Mouse (Mus musculus) cerebellum, postnatal 36 days (tissue): ENCODE measurements around the gene Sh3bp4.

ENCODE experiments used
- DNase-seq, 2 experiments: peaks; one replicate each; pipeline ENCODE4 v3.0.0; 2021 to 2022; ENCODE audit warnings: mixed read lengths in 2 of 2

Sh3bp4 gene

GRCm38 (mm10) chr1:89130429-89130828 lies 60.2 kb downstream of the Sh3bp4 start:
- DNase-seq = no peak

- DNase-seq = no peak
These were observed 60.9 kb downstream of the Sh3bp4 start for GRCm38 (mm10) chr1:89131018-89131540.

- DNase-seq = peak; percentile 24 to 26
These were observed 61.5 kb downstream of the Sh3bp4 start for GRCm38 (mm10) chr1:89131707-89132106.

DNA sequence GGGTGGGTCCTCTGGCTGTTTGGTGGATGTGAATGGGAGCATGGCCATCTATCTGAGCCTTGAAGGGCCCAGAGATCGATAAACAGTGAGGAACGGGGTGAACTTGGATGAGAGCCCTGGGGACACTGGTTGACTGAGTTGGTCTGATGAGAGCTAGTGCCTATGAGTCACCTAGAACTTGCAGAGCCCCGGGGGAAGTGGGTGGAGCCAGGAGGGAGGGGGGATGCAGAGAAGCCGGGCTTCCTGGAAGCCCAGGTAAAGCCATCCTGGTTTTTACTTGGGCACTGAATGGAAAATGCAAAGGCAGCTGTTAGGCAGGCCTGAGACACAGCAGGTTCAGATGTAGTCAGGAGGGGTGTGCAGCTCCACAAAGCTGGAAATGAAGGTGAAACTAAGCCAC lies 63.1 kb downstream of the Sh3bp4 start:
- no peak for DNase-seq

GRCm38 (mm10) chr1:89133717-89134116 lies 63.5 kb downstream of the Sh3bp4 start:
- DNase-seq = no peak

DNA sequence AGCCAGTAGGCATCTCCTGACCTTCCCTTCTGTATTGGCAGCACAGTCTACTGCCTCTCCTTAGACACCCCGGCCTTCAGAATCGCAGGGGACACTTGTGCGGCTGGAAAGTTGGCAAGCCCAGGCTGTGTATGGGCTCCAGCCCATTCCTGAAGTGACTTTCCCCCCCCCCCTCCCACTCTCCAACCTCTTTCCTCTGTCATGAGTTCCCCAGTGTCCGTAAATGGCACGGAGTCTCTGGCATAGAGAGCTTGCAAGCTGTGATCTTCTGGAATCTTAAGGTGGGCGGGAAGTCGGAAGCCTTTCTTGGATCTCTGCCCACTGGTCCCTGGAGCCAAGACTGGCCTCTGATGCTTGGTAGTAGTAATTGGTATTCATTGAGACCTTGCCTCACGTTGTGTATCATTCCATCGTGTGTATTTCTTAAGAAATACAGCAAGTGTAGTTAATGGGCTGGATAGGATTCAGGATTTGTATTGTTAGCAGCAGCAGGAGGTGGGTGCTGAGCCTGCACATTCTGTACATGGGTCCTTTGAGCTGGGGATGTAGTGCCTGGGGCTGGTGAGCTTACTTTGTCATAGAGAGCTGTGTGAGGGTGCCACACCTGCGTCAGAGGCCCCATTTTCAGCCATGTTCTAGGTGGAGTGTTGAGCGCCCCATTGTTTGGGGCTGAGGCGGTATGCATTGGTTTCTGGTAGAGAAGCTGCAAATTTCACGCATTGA lies 66.0 kb downstream of the Sh3bp4 start:
- DNase-seq = peak; percentile 27 to 32

DNA sequence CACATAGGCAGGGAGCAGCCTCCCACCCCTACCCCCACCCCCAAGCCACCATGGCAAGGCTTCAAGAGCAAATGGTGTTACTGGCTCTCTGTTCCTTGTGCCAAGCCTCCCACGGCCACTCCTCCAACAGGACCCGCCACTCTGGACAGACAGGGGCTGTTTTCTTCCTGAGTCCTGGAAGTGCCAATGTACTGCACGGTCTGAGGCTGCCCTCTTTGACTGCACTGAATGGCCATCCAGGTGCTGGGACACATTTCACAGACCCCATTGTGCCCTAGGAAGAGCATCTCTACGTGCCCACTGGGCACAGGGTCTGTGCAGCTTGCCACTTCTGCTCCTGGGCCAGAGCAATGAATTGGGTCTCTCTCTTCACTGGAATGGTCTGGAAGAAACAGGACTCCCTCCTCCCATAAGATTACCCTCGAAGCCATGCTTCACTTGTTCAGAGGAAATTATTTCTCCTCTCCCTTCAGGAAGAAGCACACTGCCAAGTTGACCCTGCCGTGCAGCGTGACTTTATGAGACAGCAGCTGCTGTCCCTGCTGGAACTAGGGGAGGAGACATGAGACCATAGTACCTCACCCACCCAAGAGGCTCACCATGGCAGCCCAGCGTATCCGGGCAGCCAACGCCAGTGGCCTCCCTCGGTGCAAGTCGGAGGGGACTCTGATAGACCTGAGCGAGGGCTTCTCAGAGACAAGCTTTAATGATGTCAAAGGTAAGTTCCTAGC lies 67.0 kb downstream of the Sh3bp4 start:
- no peak for DNase-seq

DNA sequence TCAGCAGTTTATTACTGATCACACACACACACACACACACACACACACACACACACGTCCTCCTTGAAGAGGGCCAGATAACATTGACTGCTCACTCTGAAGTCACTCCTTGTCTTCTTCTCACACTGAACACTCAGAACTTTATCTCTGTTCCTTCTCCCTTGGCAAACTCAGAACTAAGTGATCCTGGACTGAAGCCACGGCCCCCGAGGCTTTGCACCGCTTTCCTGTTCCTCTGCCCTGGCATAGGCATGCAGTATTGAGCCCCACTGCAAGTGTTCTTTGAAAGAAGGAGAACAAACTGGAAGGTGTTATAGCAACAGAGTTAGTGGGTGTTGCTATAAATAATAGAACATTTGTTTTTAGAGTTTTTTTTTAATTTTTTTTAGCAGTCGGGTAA lies 68.1 kb downstream of the Sh3bp4 start:
- no peak for DNase-seq

GRCm38 (mm10) chr1:89140113-89140512 lies 69.9 kb downstream of the Sh3bp4 start:
- DNase-seq = no peak

- no peak for DNase-seq
These were observed 80.9 kb downstream of the Sh3bp4 start for GRCm38 (mm10) chr1:89151071-89151470.

DNA sequence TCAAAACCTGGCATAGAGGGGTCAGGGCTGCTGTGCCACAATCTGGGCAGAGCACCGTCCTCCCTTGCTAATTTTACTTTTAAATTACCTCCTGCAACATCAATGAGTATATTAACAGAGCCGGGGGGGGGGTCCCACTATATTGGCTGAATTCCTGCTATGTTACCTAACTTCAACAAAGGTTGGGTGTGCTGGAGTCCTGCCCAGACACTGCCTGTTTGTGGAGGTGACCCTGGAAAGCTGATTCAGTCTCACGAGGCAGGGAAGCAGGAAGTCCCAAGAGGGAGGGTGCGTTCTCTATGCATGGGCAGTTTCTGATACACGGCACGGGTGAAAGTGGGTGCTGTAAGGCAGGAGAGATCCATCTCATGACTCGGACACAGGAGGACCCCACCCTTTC lies 82.4 kb downstream of the Sh3bp4 start:
- no peak for DNase-seq

GRCm38 (mm10) chr1:89153203-89153602 lies 83.0 kb downstream of the Sh3bp4 start:
- DNase-seq = no peak

DNA sequence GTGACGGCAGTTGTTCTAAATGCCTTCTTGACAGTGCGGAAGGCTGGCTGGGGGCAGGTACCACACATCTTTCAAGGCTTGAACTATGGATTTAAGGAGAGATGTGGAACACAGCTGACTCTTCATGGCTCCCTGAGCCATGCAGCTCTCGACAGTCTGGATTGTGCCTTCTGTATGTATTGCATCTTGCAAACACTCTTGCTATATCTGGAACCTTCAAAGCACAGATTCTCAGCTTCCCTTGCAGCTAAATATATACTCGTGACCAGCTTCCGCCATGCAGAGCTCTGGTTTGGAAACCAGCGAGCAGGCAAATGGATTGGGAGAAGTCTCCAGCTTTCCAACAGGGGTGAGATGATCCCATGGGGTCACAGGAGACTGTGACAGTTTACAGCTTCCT lies 93.3 kb downstream of the Sh3bp4 start:
- DNase-seq = no peak

GRCm38 (mm10) chr1:89164281-89164680 lies 94.1 kb downstream of the Sh3bp4 start:
- no peak for DNase-seq

- no peak for DNase-seq
These were observed 94.5 kb downstream of the Sh3bp4 start for GRCm38 (mm10) chr1:89164685-89165084.

DNA sequence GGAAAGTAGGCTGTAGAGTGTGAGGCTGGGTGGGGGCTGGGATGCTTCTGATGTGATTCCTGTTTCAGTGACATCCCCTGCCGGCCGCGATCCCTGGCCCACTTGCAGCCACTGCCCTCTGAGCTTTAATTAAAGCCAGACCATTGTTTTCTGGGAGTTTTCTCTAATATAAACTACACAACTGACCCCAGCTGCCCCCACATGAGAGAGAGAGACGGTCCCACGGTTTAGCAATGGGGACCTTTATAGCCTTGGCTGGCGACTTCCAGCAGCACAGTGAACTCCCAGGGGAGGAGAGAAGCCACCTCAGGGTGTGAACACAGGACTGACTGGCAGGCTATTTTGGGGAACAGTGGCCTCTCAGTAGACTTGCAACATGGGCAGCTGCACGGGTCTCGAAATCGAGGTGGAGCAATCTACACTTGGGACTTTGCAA lies 96.6 kb downstream of the Sh3bp4 start:
- DNase-seq = no peak

- DNase-seq = no peak
These were observed 101.1 kb downstream of the Sh3bp4 start for GRCm38 (mm10) chr1:89171275-89171767.

- no peak for DNase-seq
These were observed 104.4 kb downstream of the Sh3bp4 start for GRCm38 (mm10) chr1:89174621-89175020.

GRCm38 (mm10) chr1:89175355-89175754 lies 105.1 kb downstream of the Sh3bp4 start:
- DNase-seq = no peak

- DNase-seq = no peak
These were observed 113.1 kb downstream of the Sh3bp4 start for GRCm38 (mm10) chr1:89183261-89183831.

DNA sequence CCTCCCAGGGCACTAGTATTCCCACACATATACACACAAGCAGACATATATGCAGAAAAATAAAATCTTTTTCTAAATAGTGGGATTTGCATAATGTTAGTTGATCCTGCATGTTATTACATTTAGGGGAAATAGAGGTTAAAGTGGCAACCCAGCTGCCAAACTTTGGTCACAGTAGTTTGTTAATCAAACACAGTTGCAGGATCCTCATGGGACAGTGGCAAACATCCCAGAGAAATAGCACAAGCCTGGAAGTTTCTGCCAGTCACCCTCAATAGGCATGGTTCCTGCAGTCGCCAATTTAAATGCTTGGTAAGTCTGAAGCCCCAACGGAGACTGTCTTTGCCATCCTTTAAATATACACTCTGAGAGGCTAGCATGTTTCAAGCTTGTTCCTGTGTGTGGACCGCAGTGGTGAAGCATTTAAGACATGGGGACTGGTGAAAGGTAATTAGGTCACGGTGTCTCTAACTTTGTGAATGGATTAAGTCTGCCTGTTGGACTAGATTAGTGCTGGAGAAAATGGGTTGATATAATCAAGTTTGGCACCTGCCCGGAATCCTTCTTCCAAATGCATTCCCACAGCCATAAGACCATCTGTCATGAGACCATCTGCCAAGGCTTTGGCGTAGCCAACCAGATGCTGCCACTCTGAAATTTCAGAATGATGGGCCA lies 114.0 kb downstream of the Sh3bp4 start:
- peak; percentile 58 to 61 for DNase-seq

- no peak for DNase-seq
These were observed 114.6 kb downstream of the Sh3bp4 start for GRCm38 (mm10) chr1:89184839-89185238.

DNA sequence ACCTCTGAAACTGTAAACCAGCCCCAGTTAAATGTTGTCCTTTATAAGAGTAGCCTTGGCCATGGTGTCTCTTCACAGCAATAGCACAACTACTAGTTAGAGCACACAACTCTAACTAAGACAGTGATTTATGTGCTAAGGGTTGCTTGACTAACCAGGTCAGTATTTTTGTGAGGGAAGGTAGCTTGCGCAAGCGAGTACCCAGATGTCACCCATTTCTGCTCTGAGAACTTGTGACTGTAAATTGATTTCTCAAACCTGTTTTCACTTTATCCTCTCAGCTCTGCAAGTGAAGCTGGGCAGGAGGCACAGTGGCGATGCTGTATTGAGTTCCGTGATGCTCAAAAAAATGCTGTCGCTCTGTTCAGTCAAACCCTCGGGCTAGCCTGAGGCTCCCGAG lies 117.2 kb downstream of the Sh3bp4 start:
- no peak for DNase-seq
